Mouse (Mus musculus): Measurements from ENCODE around the gene Rrnad1. TPM values are rescaled to one million over a fixed set of nuclear protein-coding genes. Genes with fewer than 3 reads are reported as not detected.

Gene Rrnad1
- polyA plus RNA-seq, 1 experiment from 2014 or later: 17.9 TPM

DNA sequence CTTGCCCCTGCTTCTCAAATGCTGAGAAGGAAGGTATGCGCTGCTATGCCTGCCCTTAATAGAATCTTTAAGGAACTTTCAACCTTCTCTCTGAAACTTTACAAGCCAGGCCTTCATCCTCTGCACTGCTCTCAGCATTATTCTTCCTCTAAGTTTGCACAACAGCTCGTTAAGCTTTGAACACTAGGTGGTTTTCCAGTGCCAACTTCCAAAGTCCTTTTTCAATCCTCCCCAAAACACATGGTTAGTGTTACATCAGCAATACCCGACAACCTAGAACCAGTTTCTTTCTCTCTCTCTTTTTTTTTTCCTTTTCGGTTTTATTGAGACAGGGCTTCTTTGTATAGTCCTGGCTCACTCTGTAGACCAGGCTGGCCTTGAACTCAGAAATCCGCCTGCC lies 3.5 kb upstream of the Rrnad1 start:
- no peaks in the 10 kb centered on the region for H3K9me3 ChIP-seq (ENCODE audit: control insufficient read depth, low read length)
- DNase-seq (ENCODE audit: low spot score) (no peak), ATAC-seq (replicated peaks; ENCODE audit: low FRiP score, low TSS enrichment, low read depth) (no peak)
- H3K9ac ChIP-seq (ENCODE audit: low read length): no peak overlapping the region
- no peak overlapping the region for H3K4me3 ChIP-seq (ENCODE audit: low read depth, low read length)
- no peak overlapping the region for H3K4me2 ChIP-seq (ENCODE audit: low read length)
- H3K36me3 ChIP-seq (ENCODE audit: control insufficient read depth, insufficient read depth, low read length): peaks cover 66% of the 10 kb centered on the region
- H3K4me1 ChIP-seq (replicated peaks; ENCODE audit: control insufficient read depth, insufficient read depth, low read length): peaks cover 24% of the 10 kb centered on the region
- H3K27ac ChIP-seq (ENCODE audit: low read depth): no peak overlapping the region
- WGBS: 83% methylated on average over 5 of the region's 5 CpGs
- no peaks in the 10 kb centered on the region for H3K27me3 ChIP-seq (replicated peaks; ENCODE audit: control insufficient read depth, insufficient read depth, low read length)

DNA sequence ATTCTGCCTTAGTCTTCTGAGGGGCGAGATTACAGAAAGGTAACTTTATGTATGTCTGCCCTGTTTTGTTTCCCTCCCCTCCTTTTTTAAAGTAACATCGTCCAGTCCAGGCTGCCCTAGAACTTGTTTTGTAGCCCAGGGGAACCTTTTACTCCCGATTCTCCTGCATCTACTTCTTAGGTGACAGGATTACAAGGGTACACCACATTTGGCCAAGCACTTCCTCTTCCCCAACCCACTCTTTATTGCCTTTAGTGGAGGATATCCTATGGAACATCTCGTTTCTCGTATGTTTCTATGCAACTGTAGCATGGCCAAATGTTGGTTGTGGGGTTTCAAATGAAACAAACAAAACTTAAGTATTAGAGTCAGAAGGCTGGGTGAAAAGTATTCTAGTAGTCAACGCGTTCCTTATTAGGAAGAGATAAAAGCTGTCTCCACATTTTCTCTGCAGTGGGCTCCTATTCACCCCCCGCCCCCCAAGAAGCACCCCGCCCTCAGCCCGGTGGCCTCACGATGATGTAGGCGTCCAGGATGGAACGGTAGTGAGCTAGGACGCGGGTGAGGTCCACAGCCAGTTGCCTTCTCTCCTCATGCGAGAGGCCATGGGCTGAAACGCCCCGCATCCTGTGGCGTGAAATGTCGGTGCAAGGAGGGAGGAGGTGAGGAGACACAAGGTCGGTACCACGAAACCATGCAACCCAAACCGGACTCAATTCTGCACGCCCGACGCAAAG lies 1.0 kb downstream of the Rrnad1 start:
- Histone ChIP-seq H3K27me3 (replicated peaks; ENCODE audit: control insufficient read depth, insufficient read depth, low read length) (no peaks in the 10 kb centered on the region), H3K9ac (ENCODE audit: low read length) (peak overlapping the region; percentile 77), H3K4me2 (ENCODE audit: low read length) (peak overlapping the region; percentile 67), H3K36me3 (ENCODE audit: control insufficient read depth, insufficient read depth, low read length) (peaks cover 69% of the 10 kb centered on the region), H3K9me3 (ENCODE audit: control insufficient read depth, low read length) (no peaks in the 10 kb centered on the region), H3K4me1 (replicated peaks; ENCODE audit: control insufficient read depth, insufficient read depth, low read length) (peaks cover 19% of the 10 kb centered on the region), H3K27ac (ENCODE audit: low read depth) (peak overlapping the region; percentile 83), H3K4me3 (ENCODE audit: low read depth, low read length) (peak overlapping the region; percentile 82)
- ATAC-seq (replicated peaks; ENCODE audit: low FRiP score, low TSS enrichment, low read depth): peak; percentile 34
- 6% methylated on average over 26 of the region's 26 CpGs for WGBS
- DNase-seq (ENCODE audit: low spot score): no peak

DNA sequence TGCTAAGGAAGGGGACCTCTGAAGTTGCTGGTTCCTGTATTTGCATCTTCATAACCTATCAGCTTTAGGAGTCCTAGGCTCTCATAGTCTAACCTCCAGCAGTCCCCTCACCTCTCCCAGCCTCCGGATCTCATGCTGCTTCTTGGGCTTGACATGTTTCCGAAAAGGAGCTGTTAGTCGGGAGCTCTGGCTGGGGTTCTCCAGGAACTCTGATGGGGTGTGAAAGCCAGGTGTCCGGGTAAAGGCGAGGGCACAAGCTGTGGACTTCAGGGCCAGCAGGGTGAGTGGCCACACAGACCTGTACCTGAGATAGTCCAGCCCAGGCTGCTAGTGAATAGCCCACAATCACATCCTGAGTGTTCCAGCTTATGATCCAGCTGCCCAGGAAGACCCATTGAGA lies 3.1 kb downstream of the Rrnad1 start:
- Histone ChIP-seq H3K27ac (ENCODE audit: low read depth) (no peak overlapping the region), H3K9me3 (ENCODE audit: control insufficient read depth, low read length) (no peaks in the 10 kb centered on the region), H3K27me3 (replicated peaks; ENCODE audit: control insufficient read depth, insufficient read depth, low read length) (no peaks in the 10 kb centered on the region), H3K36me3 (ENCODE audit: control insufficient read depth, insufficient read depth, low read length) (peaks cover 70% of the 10 kb centered on the region), H3K4me1 (replicated peaks; ENCODE audit: control insufficient read depth, insufficient read depth, low read length) (peaks cover 19% of the 10 kb centered on the region), H3K4me3 (ENCODE audit: low read depth, low read length) (no peak overlapping the region), H3K9ac (ENCODE audit: low read length) (no peak overlapping the region), H3K4me2 (ENCODE audit: low read length) (no peak overlapping the region)
- no peak for ATAC-seq (replicated peaks; ENCODE audit: low FRiP score, low TSS enrichment, low read depth)
- DNase-seq (ENCODE audit: low spot score): no peak
- 92% methylated on average over 5 of the region's 5 CpGs for WGBS

DNA sequence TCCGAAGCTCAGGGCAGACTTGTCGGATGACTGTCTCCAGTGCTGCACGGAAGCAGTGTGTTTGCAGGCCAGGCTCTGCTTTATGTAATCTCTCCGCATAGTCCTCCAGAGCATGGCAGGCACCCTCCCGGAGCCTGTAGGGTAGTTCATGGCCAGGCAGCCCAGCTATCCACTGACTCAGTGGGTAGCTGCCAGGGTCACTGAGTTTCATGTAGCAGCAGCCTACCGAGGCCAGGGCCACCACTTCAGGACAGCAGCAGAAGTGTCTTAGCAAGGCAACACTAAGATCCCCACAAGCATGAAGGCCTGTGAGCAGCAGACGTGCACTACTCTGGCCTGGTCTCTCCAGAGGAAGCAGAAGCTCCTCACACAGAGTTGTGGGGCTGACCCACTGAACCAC lies 5.5 kb downstream of the Rrnad1 start:
- ATAC-seq (replicated peaks; ENCODE audit: low FRiP score, low TSS enrichment, low read depth) (no peak), DNase-seq (ENCODE audit: low spot score) (no peak)
- Histone ChIP-seq H3K4me3 (ENCODE audit: low read depth, low read length) (no peak overlapping the region), H3K4me2 (ENCODE audit: low read length) (no peak overlapping the region), H3K27ac (ENCODE audit: low read depth) (no peak overlapping the region), H3K36me3 (ENCODE audit: control insufficient read depth, insufficient read depth, low read length) (peaks cover 65% of the 10 kb centered on the region), H3K27me3 (replicated peaks; ENCODE audit: control insufficient read depth, insufficient read depth, low read length) (no peaks in the 10 kb centered on the region), H3K9me3 (ENCODE audit: control insufficient read depth, low read length) (no peaks in the 10 kb centered on the region), H3K4me1 (replicated peaks; ENCODE audit: control insufficient read depth, insufficient read depth, low read length) (peaks cover 7% of the 10 kb centered on the region), H3K9ac (ENCODE audit: low read length) (no peak overlapping the region)
- WGBS: 81% methylated on average over 7 of the region's 7 CpGs

DNA sequence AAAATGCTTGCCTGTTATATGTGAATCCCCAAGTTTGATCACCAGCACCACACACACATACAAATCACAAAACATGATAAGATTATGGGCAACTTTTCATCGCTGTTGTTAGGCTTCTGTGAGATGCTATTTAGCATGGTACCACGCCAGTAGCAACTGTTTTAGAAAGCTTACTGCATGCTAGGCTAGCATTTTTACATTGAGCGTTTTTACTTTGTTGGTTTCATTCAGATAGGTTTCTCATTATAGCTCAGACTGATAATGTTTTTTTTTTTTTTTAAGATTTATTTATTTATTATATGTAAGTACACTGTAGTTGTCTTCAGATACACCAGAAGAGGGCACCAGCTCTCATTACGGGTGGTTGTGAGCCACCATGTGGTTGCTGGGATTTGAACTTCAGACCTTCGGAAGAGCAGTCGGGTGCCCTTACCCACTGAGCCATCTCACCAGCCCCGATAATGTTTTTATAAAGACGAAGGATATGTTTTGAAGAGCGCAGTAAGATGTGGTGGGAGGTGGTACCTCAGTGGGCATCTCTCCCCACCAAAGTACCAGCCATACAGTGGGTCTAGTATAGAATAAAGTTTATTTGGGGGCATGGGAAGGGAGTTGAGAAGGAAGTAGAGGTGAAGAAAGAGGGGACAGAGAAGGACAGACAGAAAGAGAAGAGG lies 10.1 kb downstream of the Rrnad1 start:
- Histone ChIP-seq H3K4me2 (ENCODE audit: low read length) (peak overlapping the region; percentile 84), H3K9me3 (ENCODE audit: control insufficient read depth, low read length) (no peaks in the 10 kb centered on the region), H3K4me1 (replicated peaks; ENCODE audit: control insufficient read depth, insufficient read depth, low read length) (peaks cover 5% of the 10 kb centered on the region), H3K27ac (ENCODE audit: low read depth) (no peak overlapping the region), H3K4me3 (ENCODE audit: low read depth, low read length) (peak overlapping the region; percentile 72), H3K27me3 (replicated peaks; ENCODE audit: control insufficient read depth, insufficient read depth, low read length) (no peaks in the 10 kb centered on the region), H3K36me3 (ENCODE audit: control insufficient read depth, insufficient read depth, low read length) (peaks cover 65% of the 10 kb centered on the region), H3K9ac (ENCODE audit: low read length) (peak overlapping the region; percentile 72)
- ATAC-seq (replicated peaks; ENCODE audit: low FRiP score, low TSS enrichment, low read depth) (no peak), DNase-seq (ENCODE audit: low spot score) (no peak)
- WGBS: 65% methylated on average over 9 of the region's 9 CpGs

DNA sequence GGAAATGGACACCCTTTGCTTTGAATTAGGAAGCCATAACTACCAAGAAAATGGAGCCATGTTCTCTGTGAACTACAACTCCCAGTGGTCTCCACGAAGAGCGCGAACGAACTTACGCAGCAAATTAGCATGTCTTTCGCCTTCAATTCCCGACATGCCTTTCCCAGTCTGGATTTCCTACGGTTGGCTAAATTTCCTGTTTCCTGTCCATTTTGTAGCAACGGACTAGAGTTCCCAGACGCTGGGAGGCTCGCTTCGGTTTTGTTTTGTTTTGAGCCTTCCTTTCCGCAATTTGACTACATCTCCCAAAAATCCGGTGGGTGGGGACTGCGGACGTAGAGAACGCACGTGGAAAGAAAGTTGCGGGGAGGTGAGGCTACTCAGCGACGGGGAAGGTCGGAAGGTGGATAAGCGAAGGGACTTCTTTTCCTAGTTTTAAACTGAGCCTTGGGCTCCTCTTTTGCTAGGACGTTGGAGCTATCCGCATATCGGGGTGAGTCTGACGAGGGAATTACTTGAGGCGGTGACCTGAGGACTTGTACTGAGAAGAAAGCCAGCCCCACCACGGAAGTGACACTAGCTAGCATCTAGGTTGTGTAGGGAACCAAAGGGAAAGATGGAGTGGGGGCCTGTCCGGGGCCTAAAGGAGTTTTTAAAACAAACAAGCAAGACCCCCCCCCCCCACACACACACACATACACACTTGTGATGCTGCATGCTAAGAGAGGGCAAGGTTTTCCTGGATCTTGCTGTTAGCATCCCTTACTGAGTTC lies 11.0 kb downstream of the Rrnad1 start, which contains the start of gene Mrpl24:
TSS of gene Mrpl24 (plus strand) at position 171 of the 773 bp plus-strand sequence.
- WGBS: under 1% methylated on average over 30 of the region's 30 CpGs
- H3K36me3 ChIP-seq (ENCODE audit: control insufficient read depth, insufficient read depth, low read length): peaks cover 65% of the 10 kb centered on the region

DNA sequence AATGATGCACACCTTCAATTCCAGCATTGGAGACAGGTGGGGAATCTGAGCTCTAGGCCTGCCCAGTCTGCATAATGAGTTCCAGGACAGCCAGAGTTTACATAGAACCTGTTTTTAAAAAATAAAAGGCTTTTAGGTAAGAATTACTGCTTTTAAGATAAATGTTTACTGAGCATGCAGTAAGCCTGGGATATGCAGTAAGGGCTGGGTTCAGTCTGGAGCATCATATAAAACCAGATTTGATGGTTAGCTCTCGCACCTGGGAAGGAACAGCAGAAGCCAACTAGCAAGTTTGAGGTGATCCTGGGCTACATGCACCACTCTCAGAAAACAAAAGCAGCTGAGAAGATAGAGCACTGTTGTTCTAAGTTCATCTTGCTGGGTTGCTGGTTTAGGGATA lies 12.0 kb downstream of the Rrnad1 start:
- peak overlapping the region; percentile 72; the same call in 1 of the 2 replicates for H3K4me3 ChIP-seq (ENCODE audit: low read depth, low read length)
- peak overlapping the region; percentile 88; the same call in 1 of the 2 replicates for H3K27ac ChIP-seq (ENCODE audit: low read depth)
- peaks cover 5% of the 10 kb centered on the region for H3K4me1 ChIP-seq (replicated peaks; ENCODE audit: control insufficient read depth, insufficient read depth, low read length)
- ATAC-seq (replicated peaks; ENCODE audit: low FRiP score, low TSS enrichment, low read depth) (no peak), DNase-seq (ENCODE audit: low spot score) (no peak)
- H3K9me3 ChIP-seq (ENCODE audit: control insufficient read depth, low read length): no peaks in the 10 kb centered on the region
- H3K9ac ChIP-seq (ENCODE audit: low read length): no peak overlapping the region
- H3K36me3 ChIP-seq (ENCODE audit: control insufficient read depth, insufficient read depth, low read length): peaks cover 65% of the 10 kb centered on the region
- H3K27me3 ChIP-seq (replicated peaks; ENCODE audit: control insufficient read depth, insufficient read depth, low read length): no peaks in the 10 kb centered on the region
- 84% methylated on average over 1 of the region's 1 CpGs for WGBS
- peak overlapping the region; percentile 84 for H3K4me2 ChIP-seq (ENCODE audit: low read length)

More for the DNA sequence above, 11.0 kb downstream of the Rrnad1 start, which contains the start of gene Mrpl24:
- DNase-seq (ENCODE audit: low spot score): peak; percentile 86
- peak; percentile 77 for ATAC-seq (replicated peaks; ENCODE audit: low FRiP score, low TSS enrichment, low read depth)
- H3K9ac ChIP-seq (ENCODE audit: low read length): peak within 1 kb of the TSS; percentile 72
- peak within 1 kb of the TSS; percentile 88 for H3K27ac ChIP-seq (ENCODE audit: low read depth)
- H3K4me2 ChIP-seq (ENCODE audit: low read length): peak within 1 kb of the TSS; percentile 84
- H3K27me3 ChIP-seq (replicated peaks; ENCODE audit: control insufficient read depth, insufficient read depth, low read length): no peaks in the 10 kb centered on the region
- H3K4me3 ChIP-seq (ENCODE audit: low read depth, low read length): peak within 1 kb of the TSS; percentile 72
- H3K9me3 ChIP-seq (ENCODE audit: control insufficient read depth, low read length): no peaks in the 10 kb centered on the region
- peaks cover 5% of the 10 kb centered on the region for H3K4me1 ChIP-seq (replicated peaks; ENCODE audit: control insufficient read depth, insufficient read depth, low read length)

DNA sequence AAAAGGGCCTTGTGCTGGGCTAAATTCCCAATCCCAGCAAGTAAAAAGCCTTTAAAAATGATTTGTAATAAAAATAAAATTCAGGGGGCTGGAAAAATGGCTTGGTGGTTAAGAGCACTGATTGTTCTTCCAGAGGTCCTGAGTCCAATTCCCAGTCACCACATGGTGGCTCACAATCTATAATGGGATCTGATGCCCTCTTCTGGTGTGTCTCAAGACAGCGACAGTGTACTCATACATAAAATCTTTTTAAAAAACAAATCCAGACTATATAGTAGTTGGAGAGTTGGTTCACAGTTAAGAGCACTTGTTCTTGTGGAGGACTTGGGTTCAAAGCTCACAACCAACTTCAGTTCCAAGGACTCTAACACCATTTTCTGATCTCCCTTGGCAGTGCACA lies 13.5 kb downstream of the Rrnad1 start:
- Histone ChIP-seq H3K4me1 (replicated peaks; ENCODE audit: control insufficient read depth, insufficient read depth, low read length) (peaks cover 5% of the 10 kb centered on the region), H3K9ac (ENCODE audit: low read length) (no peak overlapping the region), H3K36me3 (ENCODE audit: control insufficient read depth, insufficient read depth, low read length) (peaks cover 54% of the 10 kb centered on the region), H3K4me3 (ENCODE audit: low read depth, low read length) (no peak overlapping the region), H3K27me3 (replicated peaks; ENCODE audit: control insufficient read depth, insufficient read depth, low read length) (no peaks in the 10 kb centered on the region), H3K4me2 (ENCODE audit: low read length) (no peak overlapping the region), H3K9me3 (ENCODE audit: control insufficient read depth, low read length) (no peaks in the 10 kb centered on the region), H3K27ac (ENCODE audit: low read depth) (no peak overlapping the region)
- ATAC-seq (replicated peaks; ENCODE audit: low FRiP score, low TSS enrichment, low read depth) (no peak), DNase-seq (ENCODE audit: low spot score) (no peak)
- WGBS: 89% methylated on average over 1 of the region's 1 CpGs
